Mouse (Mus musculus): ENCODE results near the gene Krt26. TPM values are rescaled to one million over a fixed set of nuclear protein-coding genes. Genes with fewer than 3 reads are reported as not detected.
A peak's percentile ranks its signal among the peaks of the same experiment; 100 is the strongest.

Gene Krt26
- polyA plus RNA-seq (2014; fragmentation: Nextera tagmentation; extraction: Ambion mirVana), result not detected in 2 replicates

DNA sequence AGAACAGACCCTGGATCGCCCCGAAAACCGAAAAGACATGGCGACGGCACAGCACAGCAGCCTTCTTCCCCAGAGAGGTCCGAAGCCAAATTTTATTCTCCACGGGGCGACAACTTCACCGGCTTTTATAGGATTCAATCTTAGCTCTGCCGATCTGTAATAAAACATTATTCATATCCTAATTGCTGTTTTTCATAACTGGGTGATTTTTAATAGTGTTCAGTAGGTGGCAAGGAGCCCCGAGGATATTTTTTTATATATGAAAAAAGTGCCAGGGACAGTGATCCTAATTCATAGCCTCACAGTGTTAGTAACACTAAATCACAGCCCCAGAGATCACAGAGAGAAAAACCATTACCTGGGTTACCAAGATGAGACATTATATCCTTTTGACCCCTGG is at the start of gene Krt26:
Gene Krt26 (minus strand): TSS at position 101 of the 400 bp plus-strand sequence.
- no peaks in the 10 kb centered on the region for H3K4me1 ChIP-seq (ENCODE audit: control insufficient read depth, insufficient read depth, low read length)
- no peaks in the 10 kb centered on the region for H3K36me3 ChIP-seq (ENCODE audit: control insufficient read depth, insufficient read depth, low read length)
- no peak within 1 kb of the TSS for H3K9ac ChIP-seq (replicated peaks; ENCODE audit: low read depth, low read length)
- WGBS, result 96% methylated on average over 11 of the region's 11 CpGs
- H3K27me3 ChIP-seq (ENCODE audit: control insufficient read depth, insufficient read depth, low read length), result no peaks in the 10 kb centered on the region
- no peak within 1 kb of the TSS for H3K4me3 ChIP-seq (ENCODE audit: low read depth, low read length)
- no peak within 1 kb of the TSS for H3K27ac ChIP-seq (ENCODE audit: low read length)
- ATAC-seq (ENCODE audit: insufficient number of reproducible peaks, insufficient read depth, low FRiP score, low read depth), result no peak
- H3K9me3 ChIP-seq (ENCODE audit: control insufficient read depth, low read depth, low read length), result no peaks in the 10 kb centered on the region
- H3K4me2 ChIP-seq (replicated peaks; ENCODE audit: low read depth, low read length), result no peak within 1 kb of the TSS

DNA sequence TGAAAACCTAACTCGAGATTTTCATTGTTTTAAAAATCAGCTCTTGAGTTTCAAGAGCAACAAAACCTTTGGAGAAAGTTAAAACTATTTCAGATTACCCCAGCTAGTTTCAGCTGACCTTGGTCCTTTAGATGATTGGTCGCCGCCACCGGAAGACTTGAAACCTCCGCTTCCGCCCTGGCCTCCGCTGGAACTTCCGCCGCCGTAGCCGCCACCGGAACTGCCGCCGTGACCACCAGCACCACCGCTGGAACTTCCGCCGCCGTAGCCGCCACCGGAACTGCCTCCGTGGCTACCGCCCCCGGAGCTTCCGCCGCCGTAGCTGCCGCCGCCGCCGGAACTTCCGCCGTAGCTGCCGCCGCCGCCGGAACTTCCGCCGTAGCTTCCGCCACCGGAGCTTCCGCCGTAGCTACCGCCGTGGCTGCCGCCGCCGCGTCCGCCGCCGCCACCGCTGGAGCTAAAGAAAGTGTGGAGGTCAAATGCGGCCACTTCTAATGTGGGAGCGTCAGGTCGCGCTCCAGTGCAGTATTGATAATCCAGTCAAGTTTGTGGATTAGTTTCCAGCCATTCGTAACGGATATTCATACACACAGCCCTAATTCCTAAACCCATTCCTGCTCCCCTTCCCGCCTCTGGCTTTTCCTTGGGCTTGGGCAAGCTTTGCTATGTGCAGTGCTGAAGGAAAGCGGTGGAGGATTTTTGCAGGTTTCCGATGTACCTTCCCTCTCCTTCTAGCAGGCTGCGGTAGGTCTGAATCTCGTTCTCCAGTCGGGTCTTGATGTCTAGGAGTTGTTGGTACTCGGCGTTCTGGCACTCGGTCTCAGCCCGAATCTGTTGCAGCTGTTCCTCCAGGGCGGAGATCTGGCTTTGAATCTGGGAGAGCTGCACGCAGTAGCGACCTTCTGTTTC is 48.3 kb upstream of the Krt26 start:
- Histone ChIP-seq H3K27me3 (ENCODE audit: control insufficient read depth, insufficient read depth, low read length) (no peaks in the 10 kb centered on the region), H3K4me1 (ENCODE audit: control insufficient read depth, insufficient read depth, low read length) (0 out of 2 replicates have a peak, but pooled peaks cover 5% of the 10 kb centered on the region), H3K9me3 (ENCODE audit: control insufficient read depth, low read depth, low read length) (no peaks in the 10 kb centered on the region), H3K27ac (ENCODE audit: low read length) (peak overlapping the region; percentile 99), H3K9ac (replicated peaks; ENCODE audit: low read depth, low read length) (peak overlapping the region; percentile 55), H3K36me3 (ENCODE audit: control insufficient read depth, insufficient read depth, low read length) (no peaks in the 10 kb centered on the region), H3K4me2 (replicated peaks; ENCODE audit: low read depth, low read length) (peak overlapping the region; percentile 60), H3K4me3 (ENCODE audit: low read depth, low read length) (peak overlapping the region; percentile 47)
- WGBS, result 1% methylated on average over 71 of the region's 71 CpGs
- peak; percentile 84 for ATAC-seq (ENCODE audit: insufficient number of reproducible peaks, insufficient read depth, low FRiP score, low read depth)

DNA sequence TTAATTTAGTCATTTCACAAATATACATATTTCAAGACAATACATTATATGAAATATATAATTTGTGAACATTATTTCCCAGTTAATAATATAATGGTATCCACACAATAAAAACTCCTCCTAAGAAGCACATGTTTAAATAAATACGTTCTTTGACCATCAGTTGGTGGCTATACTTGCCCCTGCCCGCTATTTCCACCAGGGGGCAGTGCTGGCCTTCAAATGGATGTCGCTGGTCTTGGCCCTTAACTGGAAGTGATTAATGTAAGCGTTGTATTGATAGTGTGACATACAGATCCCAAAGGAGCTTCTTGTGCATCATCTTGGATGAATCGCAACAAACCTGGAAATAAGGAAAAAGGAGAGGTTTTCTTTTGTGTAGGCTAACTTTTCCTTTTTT is 41.8 kb upstream of the Krt26 start:
- H3K9ac ChIP-seq (replicated peaks; ENCODE audit: low read depth, low read length), result no peak overlapping the region
- ATAC-seq (ENCODE audit: insufficient number of reproducible peaks, insufficient read depth, low FRiP score, low read depth), result no peak
- H3K9me3 ChIP-seq (ENCODE audit: control insufficient read depth, low read depth, low read length), result no peaks in the 10 kb centered on the region
- no peaks in the 10 kb centered on the region for H3K27me3 ChIP-seq (ENCODE audit: control insufficient read depth, insufficient read depth, low read length)
- H3K4me1 ChIP-seq (ENCODE audit: control insufficient read depth, insufficient read depth, low read length), result no peaks in the 10 kb centered on the region
- H3K4me2 ChIP-seq (replicated peaks; ENCODE audit: low read depth, low read length), result no peak overlapping the region
- WGBS, result 18% methylated on average over 5 of the region's 5 CpGs
- no peaks in the 10 kb centered on the region for H3K36me3 ChIP-seq (ENCODE audit: control insufficient read depth, insufficient read depth, low read length)
- no peak overlapping the region for H3K27ac ChIP-seq (ENCODE audit: low read length)
- no peak overlapping the region for H3K4me3 ChIP-seq (ENCODE audit: low read depth, low read length)

DNA sequence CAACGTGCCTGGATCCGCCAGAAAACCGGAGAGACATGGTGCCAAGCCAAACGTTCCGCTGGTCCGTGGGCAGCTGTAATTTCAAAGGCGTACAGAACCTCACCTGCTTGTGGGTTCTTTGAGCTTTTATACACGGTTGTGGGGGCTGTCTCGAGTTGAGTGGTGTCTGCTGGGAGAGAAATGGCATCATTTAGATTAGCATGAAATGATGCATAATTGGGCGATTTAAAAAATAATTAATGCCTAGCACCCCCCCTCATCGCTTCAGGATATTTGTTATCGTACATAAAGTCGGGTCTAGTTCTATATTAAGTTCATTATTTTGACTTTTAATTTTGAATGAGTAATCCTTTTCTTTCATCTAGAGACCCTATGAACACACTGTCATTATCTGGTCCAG is 37.0 kb upstream of the Krt26 start, which contains the start of gene Krt28:
Gene Krt28 (minus strand): TSS at position 101 of the 400 bp plus-strand sequence.
- no peaks in the 10 kb centered on the region for H3K4me1 ChIP-seq (ENCODE audit: control insufficient read depth, insufficient read depth, low read length)
- H3K36me3 ChIP-seq (ENCODE audit: control insufficient read depth, insufficient read depth, low read length), result no peaks in the 10 kb centered on the region
- H3K4me3 ChIP-seq (ENCODE audit: low read depth, low read length), result no peak within 1 kb of the TSS
- H3K27me3 ChIP-seq (ENCODE audit: control insufficient read depth, insufficient read depth, low read length), result no peaks in the 10 kb centered on the region
- no peak within 1 kb of the TSS for H3K27ac ChIP-seq (ENCODE audit: low read length)
- no peaks in the 10 kb centered on the region for H3K9me3 ChIP-seq (ENCODE audit: control insufficient read depth, low read depth, low read length)
- no peak for ATAC-seq (ENCODE audit: insufficient number of reproducible peaks, insufficient read depth, low FRiP score, low read depth)
- no peak within 1 kb of the TSS for H3K4me2 ChIP-seq (replicated peaks; ENCODE audit: low read depth, low read length)
- 82% methylated on average over 13 of the region's 13 CpGs for WGBS
- H3K9ac ChIP-seq (replicated peaks; ENCODE audit: low read depth, low read length), result no peak within 1 kb of the TSS

DNA sequence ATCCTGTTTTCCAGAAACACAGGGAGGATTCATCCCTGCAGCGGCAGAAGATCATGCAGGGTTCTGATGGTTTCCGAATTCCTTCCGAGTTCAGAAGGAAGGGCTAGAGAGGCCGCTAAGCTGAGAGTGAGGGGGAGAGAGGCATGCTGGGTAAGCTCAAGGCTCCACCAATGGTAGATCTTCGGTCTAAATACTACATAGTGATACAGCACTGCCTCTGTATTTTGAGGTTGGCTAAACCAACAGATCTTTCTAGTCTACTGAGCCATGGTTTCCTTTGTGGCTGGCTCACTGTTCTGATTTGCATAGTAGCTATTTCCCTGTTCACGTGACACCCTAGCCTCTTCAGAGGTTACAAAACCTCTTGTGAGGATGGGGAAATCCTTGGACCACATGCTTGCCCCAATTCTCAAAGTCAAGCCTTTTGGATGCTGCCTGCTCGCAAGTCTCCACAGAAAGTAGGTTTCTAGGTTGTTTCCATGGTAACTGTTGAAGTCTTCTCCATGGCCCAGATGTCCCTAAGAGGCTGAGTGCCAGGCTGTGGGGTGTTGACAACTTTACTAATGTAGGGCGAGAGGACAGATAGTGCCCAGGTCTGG is 32.2 kb upstream of the Krt26 start:
- no peak overlapping the region for H3K4me2 ChIP-seq (replicated peaks; ENCODE audit: low read depth, low read length)
- no peaks in the 10 kb centered on the region for H3K9me3 ChIP-seq (ENCODE audit: control insufficient read depth, low read depth, low read length)
- no peaks in the 10 kb centered on the region for H3K27me3 ChIP-seq (ENCODE audit: control insufficient read depth, insufficient read depth, low read length)
- no peaks in the 10 kb centered on the region for H3K4me1 ChIP-seq (ENCODE audit: control insufficient read depth, insufficient read depth, low read length)
- ATAC-seq (ENCODE audit: insufficient number of reproducible peaks, insufficient read depth, low FRiP score, low read depth), result no peak
- no peak overlapping the region for H3K9ac ChIP-seq (replicated peaks; ENCODE audit: low read depth, low read length)
- no peaks in the 10 kb centered on the region for H3K36me3 ChIP-seq (ENCODE audit: control insufficient read depth, insufficient read depth, low read length)
- WGBS, result 87% methylated on average over 8 of the region's 8 CpGs
- no peak overlapping the region for H3K4me3 ChIP-seq (ENCODE audit: low read depth, low read length)
- H3K27ac ChIP-seq (ENCODE audit: low read length), result no peak overlapping the region

DNA sequence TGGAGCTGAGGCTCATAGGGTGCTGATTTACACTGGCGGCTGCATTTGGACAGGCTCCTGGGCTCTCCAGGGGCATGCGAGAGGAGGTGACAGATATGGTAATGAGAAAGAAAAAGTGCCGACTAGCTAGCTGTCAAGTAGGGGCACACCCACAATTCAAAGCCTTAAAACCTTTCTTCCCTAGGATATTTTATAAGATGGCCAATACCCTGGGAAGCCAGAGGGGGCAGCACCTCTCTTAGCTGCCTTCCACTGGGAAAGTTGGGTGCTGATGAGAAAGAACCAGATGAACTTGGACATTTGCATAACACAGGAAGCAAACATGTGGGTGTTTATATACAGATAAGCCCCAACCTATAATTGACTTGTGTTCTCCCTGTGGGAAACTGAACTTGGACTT is 31.5 kb upstream of the Krt26 start:
- Histone ChIP-seq H3K4me2 (replicated peaks; ENCODE audit: low read depth, low read length) (no peak overlapping the region), H3K9me3 (ENCODE audit: control insufficient read depth, low read depth, low read length) (no peaks in the 10 kb centered on the region), H3K27ac (ENCODE audit: low read length) (no peak overlapping the region), H3K4me1 (ENCODE audit: control insufficient read depth, insufficient read depth, low read length) (no peaks in the 10 kb centered on the region), H3K36me3 (ENCODE audit: control insufficient read depth, insufficient read depth, low read length) (no peaks in the 10 kb centered on the region), H3K9ac (replicated peaks; ENCODE audit: low read depth, low read length) (no peak overlapping the region), H3K27me3 (ENCODE audit: control insufficient read depth, insufficient read depth, low read length) (no peaks in the 10 kb centered on the region), H3K4me3 (ENCODE audit: low read depth, low read length) (no peak overlapping the region)
- 14% methylated on average over 3 of the region's 3 CpGs for WGBS
- ATAC-seq (ENCODE audit: insufficient number of reproducible peaks, insufficient read depth, low FRiP score, low read depth), result no peak

DNA sequence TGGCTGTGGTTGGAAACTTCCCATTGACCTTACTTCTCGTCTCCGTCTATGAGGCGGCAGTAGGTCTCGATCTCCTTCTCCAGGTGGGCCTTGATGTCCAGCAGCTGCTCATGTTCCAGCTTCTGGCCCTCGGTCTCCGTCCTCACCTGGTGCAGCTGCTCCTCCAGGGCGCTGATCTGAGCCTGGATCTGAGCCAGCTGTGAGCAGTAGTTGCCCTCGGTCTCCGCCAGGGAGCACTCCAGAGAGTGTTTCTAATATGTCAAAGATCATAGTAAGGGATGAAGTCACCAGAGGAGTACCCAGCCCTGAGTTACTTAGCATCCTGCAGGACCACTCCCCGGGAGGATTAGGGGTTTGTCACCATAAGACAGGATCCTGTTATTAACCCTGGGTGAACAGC is 29.0 kb upstream of the Krt26 start:
- Histone ChIP-seq H3K4me1 (ENCODE audit: control insufficient read depth, insufficient read depth, low read length) (no peaks in the 10 kb centered on the region), H3K4me3 (ENCODE audit: low read depth, low read length) (no peak overlapping the region), H3K36me3 (ENCODE audit: control insufficient read depth, insufficient read depth, low read length) (no peaks in the 10 kb centered on the region), H3K27ac (ENCODE audit: low read length) (no peak overlapping the region), H3K9me3 (ENCODE audit: control insufficient read depth, low read depth, low read length) (no peaks in the 10 kb centered on the region), H3K27me3 (ENCODE audit: control insufficient read depth, insufficient read depth, low read length) (no peaks in the 10 kb centered on the region), H3K4me2 (replicated peaks; ENCODE audit: low read depth, low read length) (no peak overlapping the region), H3K9ac (replicated peaks; ENCODE audit: low read depth, low read length) (no peak overlapping the region)
- WGBS, result 30% methylated on average over 10 of the region's 10 CpGs
- no peak for ATAC-seq (ENCODE audit: insufficient number of reproducible peaks, insufficient read depth, low FRiP score, low read depth)

DNA sequence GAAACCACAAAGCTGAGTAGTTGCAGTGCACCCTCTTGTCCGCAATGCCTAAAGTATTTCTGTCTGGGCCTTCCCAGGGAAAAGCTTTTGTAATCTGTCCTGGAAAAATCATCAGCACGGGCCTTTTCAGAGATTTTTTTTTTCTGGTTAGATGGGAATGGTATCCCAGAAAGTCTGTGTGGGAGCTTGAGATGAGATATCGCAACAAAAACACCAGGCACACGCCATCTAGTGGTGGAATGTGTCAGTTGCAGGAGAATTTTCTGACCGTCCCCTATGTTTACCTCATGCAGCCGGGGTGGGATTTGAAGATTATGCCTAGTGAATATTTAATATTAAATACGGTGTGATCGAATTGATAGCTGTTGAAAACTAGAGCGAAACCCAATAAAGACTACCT is 26.6 kb upstream of the Krt26 start:
- Histone ChIP-seq H3K9ac (replicated peaks; ENCODE audit: low read depth, low read length) (no peak overlapping the region), H3K4me2 (replicated peaks; ENCODE audit: low read depth, low read length) (no peak overlapping the region), H3K9me3 (ENCODE audit: control insufficient read depth, low read depth, low read length) (no peaks in the 10 kb centered on the region), H3K27me3 (ENCODE audit: control insufficient read depth, insufficient read depth, low read length) (no peaks in the 10 kb centered on the region), H3K4me1 (ENCODE audit: control insufficient read depth, insufficient read depth, low read length) (no peaks in the 10 kb centered on the region), H3K36me3 (ENCODE audit: control insufficient read depth, insufficient read depth, low read length) (no peaks in the 10 kb centered on the region), H3K27ac (ENCODE audit: low read length) (no peak overlapping the region), H3K4me3 (ENCODE audit: low read depth, low read length) (no peak overlapping the region)
- no peak for ATAC-seq (ENCODE audit: insufficient number of reproducible peaks, insufficient read depth, low FRiP score, low read depth)
- 21% methylated on average over 9 of the region's 9 CpGs for WGBS

Measured in stomach, embryonic 14.5 days (tissue).